Mouse (Mus musculus) CH12.LX (cell line): ENCODE data around the gene Gtsf1l. TPM values are rescaled to one million over a fixed set of nuclear protein-coding genes. Genes with fewer than 3 reads are reported as not detected.
A peak's percentile ranks its signal among the peaks of the same experiment; 100 is the strongest.

ENCODE experiments used
- DNase-seq: peaks from one replicate; pipeline ENCODE4 v3.0.0-alpha.2; 2013; ENCODE audit errors: extremely low read depth
- H3K27ac ChIP-seq: 2 replicates; pipeline ENCODE4 v1.5.1; 2012; ENCODE audit warnings: low read depth, mild to moderate bottlenecking, control low read depth, moderate library complexity; ENCODE audit not compliant: insufficient read depth
- H3K27me3 ChIP-seq: replicated peaks from 2 replicates; pipeline ENCODE3; 2012; ENCODE audit warnings: inconsistent platforms
- H3K36me3 ChIP-seq, 2 experiments: replicated peaks in 1 of 2; 2 replicates each; pipeline versions ENCODE3 to v1.6.1; 2012; ENCODE audit warnings: inconsistent platforms in 1 of 2, low read length in 1 of 2, mild to moderate bottlenecking in 1 of 2, mixed read lengths in 1 of 2, moderate library complexity in 1 of 2; ENCODE audit not compliant: control insufficient read depth in 1 of 2, insufficient read depth in 1 of 2
- H3K4me1 ChIP-seq, 2 experiments: 2 replicates each; pipeline ENCODE4 v1.6.1; 2012; ENCODE audit warnings: inconsistent platforms in 1 of 2, moderate library complexity in 1 of 2; ENCODE audit not compliant: insufficient read depth in 2 of 2, control insufficient read depth in 1 of 2
- H3K4me2 ChIP-seq: 2 replicates; pipeline ENCODE4 v1.6.1; 2012; ENCODE audit warnings: low read depth, mild to moderate bottlenecking, control low read depth; ENCODE audit not compliant: poor library complexity, insufficient read depth, severe bottlenecking
- H3K4me3 ChIP-seq, 3 experiments: fragments of 150-350 bp in 1 of 3; sonication (generic) in 1 of 3; replicated peaks in 1 of 3; 2 replicates each; pipeline versions ENCODE3 to v1.5.1; 2011 to 2012; ENCODE audit warnings: low read depth in 2 of 3, low read length in 2 of 3, mild to moderate bottlenecking in 2 of 3, moderate library complexity in 2 of 3, control low read depth in 1 of 3, improper control_type of control experiment in 1 of 3, inconsistent platforms in 1 of 3, mixed read lengths in 1 of 3; ENCODE audit not compliant: poor library complexity in 1 of 3
- H3K79me2 ChIP-seq: replicated peaks from 2 replicates; pipeline ENCODE4 v1.6.1; 2012; ENCODE audit warnings: mild to moderate bottlenecking, moderate library complexity; ENCODE audit not compliant: control insufficient read depth, poor library complexity, insufficient read depth, severe bottlenecking; ENCODE audit errors: extremely low read depth
- H3K9ac ChIP-seq: 2 replicates; pipeline ENCODE4 v1.6.1; 2012; ENCODE audit warnings: low read depth, mild to moderate bottlenecking, control low read depth, moderate library complexity; ENCODE audit not compliant: insufficient read depth
- H3K9me3 ChIP-seq: replicated peaks from 2 replicates; pipeline ENCODE3; 2012; ENCODE audit warnings: low read length, inconsistent platforms, mixed read lengths
- CTCF ChIP-seq, 2 experiments: IDR thresholded peaks in 1 of 2; conservative IDR thresholded peaks in 1 of 2; 2 replicates each; pipeline ENCODE4 v1.5.1; 2011 to 2012; ENCODE audit warnings: low read depth in 2 of 2, low read length in 2 of 2, improper control_type of control experiment in 1 of 2, inconsistent platforms in 1 of 2, mild to moderate bottlenecking in 1 of 2, moderate library complexity in 1 of 2
- E2F4 ChIP-seq: IDR thresholded peaks from 2 replicates; pipeline ENCODE4 v1.6.1; 2011; ENCODE audit warnings: low read depth, low read length, improper control_type of control experiment; ENCODE audit not compliant: insufficient replicate concordance
- HCFC1 ChIP-seq: IDR thresholded peaks from 2 replicates; pipeline ENCODE4 v1.6.1; 2012; ENCODE audit warnings: low read depth, mild to moderate bottlenecking, inconsistent platforms, low read length, improper control_type of control experiment
- JUN ChIP-seq: IDR thresholded peaks from 2 replicates; pipeline ENCODE4 v1.6.1; 2011; ENCODE audit warnings: low read depth, mild to moderate bottlenecking, low read length, improper control_type of control experiment, moderate library complexity; ENCODE audit not compliant: insufficient read depth
- JUND ChIP-seq: conservative IDR thresholded peaks from 2 replicates; pipeline ENCODE4 v1.6.1; 2011; ENCODE audit warnings: low read depth, low read length, improper control_type of control experiment
- KAT2A ChIP-seq: IDR thresholded peaks from 2 replicates; pipeline ENCODE4 v1.6.1; 2012; ENCODE audit warnings: low read length, improper control_type of control experiment, inconsistent platforms; ENCODE audit not compliant: insufficient replicate concordance
- MAFK ChIP-seq: IDR thresholded peaks from 2 replicates; pipeline ENCODE4 v1.6.1; 2011; ENCODE audit warnings: low read length, improper control_type of control experiment; ENCODE audit not compliant: insufficient replicate concordance
- MAX ChIP-seq: IDR thresholded peaks from 2 replicates; pipeline ENCODE4 v1.6.1; 2011; ENCODE audit warnings: low read length, improper control_type of control experiment
- MAZ ChIP-seq: IDR thresholded peaks from 2 replicates; pipeline ENCODE4 v1.6.1; 2012; ENCODE audit warnings: low read depth, mild to moderate bottlenecking, inconsistent platforms, low read length, improper control_type of control experiment, moderate library complexity
- MEF2A ChIP-seq: IDR thresholded peaks from 2 replicates; pipeline ENCODE4 v1.6.1; 2014; ENCODE audit warnings: low read depth, mild to moderate bottlenecking, inconsistent platforms, low read length, improper control_type of control experiment, borderline replicate concordance
- MYC ChIP-seq: IDR thresholded peaks from 2 replicates; pipeline ENCODE4 v1.6.1; 2011; ENCODE audit warnings: low read depth, mild to moderate bottlenecking, improper control_type of control experiment, low read length
- NELFE ChIP-seq: IDR thresholded peaks from 2 replicates; pipeline ENCODE4 v1.6.1; 2011; ENCODE audit warnings: low read depth, low read length, improper control_type of control experiment
- RAD21 ChIP-seq: IDR thresholded peaks from 2 replicates; pipeline ENCODE4 v1.6.1; 2011; ENCODE audit warnings: low read depth, mild to moderate bottlenecking, low read length, improper control_type of control experiment, moderate library complexity
- UBTF ChIP-seq: IDR thresholded peaks from 2 replicates; pipeline ENCODE4 v1.6.1; 2012; ENCODE audit warnings: low read depth, mild to moderate bottlenecking, inconsistent platforms, low read length, improper control_type of control experiment, moderate library complexity
- USF1 ChIP-seq: IDR thresholded peaks from 2 replicates; pipeline ENCODE4 v1.6.1; 2014; ENCODE audit warnings: low read depth, mild to moderate bottlenecking, inconsistent platforms, low read length, improper control_type of control experiment
- ZMIZ1 ChIP-seq: IDR thresholded peaks from 2 replicates; pipeline ENCODE4 v1.6.1; 2012; ENCODE audit warnings: low read depth, mild to moderate bottlenecking, inconsistent platforms, low read length, improper control_type of control experiment
- ZNF384 ChIP-seq: IDR thresholded peaks from 2 replicates; pipeline ENCODE4 v1.6.1; 2012; ENCODE audit warnings: low read depth, low read length, improper control_type of control experiment, inconsistent platforms
- dilution Hi-C: fragments of 300-500 bp; cut with MboI; formaldehyde crosslinking; loops from 2 replicates; pipeline ENCODE4 v1.14.3; 2020; ENCODE audit warnings: low sequenced_read_pairs; ENCODE audit not compliant: extremely low pct_unique_long_range_greater_than_20kb, extremely low pct_ligation_motif_present
- in situ Hi-C: fragments of 300-500 bp; cut with MboI; formaldehyde crosslinking; loops from 3 replicates; pipeline ENCODE4 v1.14.3; 2019; ENCODE audit warnings: low sequenced_read_pairs, low pct_ligation_motif_present, low pct_unique_long_range_greater_than_20kb, mixed read lengths
- polyA plus RNA-seq: library from polyadenylated mRNA; unstranded; fragments of >175 nt; gene quantifications from 2 replicates; pipeline ENCODE4 v1.2.1, GENCODE M21; 2012; ENCODE audit warnings: low read depth; ENCODE audit not compliant: insufficient read length
- total RNA-seq, 2 experiments: library from RNA; depleted of rRNA; stranded (reverse); fragments of 300-350 nt in 1 of 2; fragments of >200 nt in 1 of 2; gene quantifications; 2 replicates each; pipeline ENCODE4 v1.2.3; 2012 to 2014

Gene Gtsf1l
- total and polyA plus RNA-seq, 3 experiments = not detected

GRCm38 (mm10) chr2:163121353-163121660, 33.7 kb upstream of the Gtsf1l start:
- dilution Hi-C loops (no loop called here), in situ Hi-C loops (no loop called here)
- Histone ChIP-seq H3K27ac (no peak overlapping the region), H3K4me1 (peaks cover 11 to 15% of the 10 kb centered on the region in 2 experiments), H3K4me3 (no peak overlapping the region), H3K36me3 (no peaks in the 10 kb centered on the region), H3K4me2 (no peak overlapping the region), H3K9me3 (peaks cover 2% of the 10 kb centered on the region), H3K27me3 (peaks cover 72% of the 10 kb centered on the region), H3K9ac (no peak overlapping the region), H3K79me2 (no peaks in the 10 kb centered on the region)
- TF ChIP-seq ZMIZ1 (no peak), JUND (no peak)
- DNase-seq = no peak

GRCm38 (mm10) chr2:163120626-163121352, 33.1 kb upstream of the Gtsf1l start:
- Histone ChIP-seq H3K4me2 (peak overlapping the region; percentile 52), H3K36me3 (no peaks in the 10 kb centered on the region), H3K27ac (no peak overlapping the region), H3K4me1 (peaks cover 11 to 15% of the 10 kb centered on the region in 2 experiments), H3K27me3 (peaks cover 73% of the 10 kb centered on the region), H3K4me3 (no peak overlapping the region), H3K9ac (no peak overlapping the region), H3K9me3 (peaks cover 2% of the 10 kb centered on the region), H3K79me2 (no peaks in the 10 kb centered on the region)
- DNase-seq = peak; percentile 38
- in situ Hi-C loops = no loop called here
- no peak for TF ChIP-seq MAX
- no peak for TF ChIP-seq HCFC1
- dilution Hi-C loops = no loop called here

GRCm38 (mm10) chr2:163111413-163112201, 24.0 kb upstream of the Gtsf1l start:
- no peak for DNase-seq
- in situ Hi-C loops = no loop called here
- Histone ChIP-seq H3K27me3 (peaks cover 84% of the 10 kb centered on the region), H3K79me2 (no peaks in the 10 kb centered on the region), H3K36me3 (no peaks in the 10 kb centered on the region), H3K4me1 (no peaks in the 10 kb centered on the region), H3K27ac (no peak overlapping the region), H3K9me3 (peaks cover 27% of the 10 kb centered on the region), H3K4me2 (no peak overlapping the region), H3K4me3 (no peak overlapping the region), H3K9ac (no peak overlapping the region)
- dilution Hi-C loops = no loop called here
- TF ChIP-seq USF1 = no peak
- TF ChIP-seq MAZ = no peak
- no peak for TF ChIP-seq NELFE
- no peak for TF ChIP-seq RAD21
- TF ChIP-seq MEF2A = no peak
- no peak for TF ChIP-seq MAFK
- TF ChIP-seq KAT2A = no peak
- no peak for TF ChIP-seq ZNF384
- no peak for TF ChIP-seq JUND
- TF ChIP-seq UBTF = no peak
- TF ChIP-seq HCFC1 = no peak
- no peak for TF ChIP-seq JUN
- TF ChIP-seq CTCF (conservative IDR thresholded peaks at IDR 0.05 in 1 of 2, IDR thresholded peaks at IDR 0.05 in 1 of 2; ENCODE audit: low read depth in 2 of 2, low read length in 2 of 2) = no peak
- no peak for TF ChIP-seq E2F4
- no peak for TF ChIP-seq MYC
